Mouse (Mus musculus): ENCODE results near the gene Mrpl24. TPM values are rescaled to one million over a fixed set of nuclear protein-coding genes. Genes with fewer than 3 reads are reported as not detected.

Gene Mrpl24
- polyA plus RNA-seq, 1 experiment from 2014 or later: 79.3 TPM

DNA sequence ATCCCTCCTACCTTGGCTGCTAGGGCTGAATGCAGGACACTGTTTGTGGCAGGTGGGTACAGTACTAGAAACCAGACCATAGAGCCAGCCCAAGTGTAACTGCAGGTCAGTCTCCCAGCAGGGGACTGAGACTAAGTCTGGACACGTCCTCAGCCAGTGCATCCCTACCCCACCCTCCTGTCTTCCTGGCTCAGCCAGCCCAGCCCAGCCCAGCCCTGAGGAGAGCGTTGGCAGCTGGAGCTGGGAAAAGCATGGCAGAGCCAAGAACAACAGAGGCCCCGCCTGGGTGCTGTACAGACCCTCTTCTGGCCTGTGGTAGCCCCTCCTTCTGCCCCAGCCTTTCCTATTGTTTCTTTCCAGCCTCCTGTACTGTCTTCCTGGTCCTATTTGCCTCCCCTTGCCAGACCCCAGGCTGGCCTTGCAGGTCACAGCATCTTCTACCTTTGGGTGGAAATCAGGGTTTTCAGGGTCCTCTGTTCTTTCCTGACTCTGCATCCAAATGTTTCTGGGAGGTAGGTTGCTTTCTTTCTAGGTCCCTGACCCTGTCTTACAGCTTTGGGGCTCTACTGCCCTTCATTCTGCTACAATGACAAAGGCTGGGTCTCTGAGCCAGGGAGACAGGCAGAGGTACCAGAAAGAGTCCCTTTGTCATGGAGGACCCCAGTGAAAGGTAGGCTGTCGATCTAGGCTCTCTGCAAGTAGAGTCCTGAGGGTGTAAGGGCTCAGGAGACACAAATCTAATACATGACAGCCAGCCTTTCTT, 25.7 kb downstream of the Mrpl24 start:
- Histone ChIP-seq H3K27me3 (ENCODE audit: control insufficient read depth, insufficient read depth, low read length) (no peaks in the 10 kb centered on the region), H3K27ac (replicated peaks; ENCODE audit: low read depth, low read length) (peak overlapping the region; percentile 96), H3K9me3 (replicated peaks; ENCODE audit: control insufficient read depth, low read length) (no peaks in the 10 kb centered on the region), H3K36me3 (replicated peaks; ENCODE audit: control insufficient read depth, insufficient read depth, low read depth, low read length) (peaks cover 3% of the 10 kb centered on the region; the same call in 1 of the 2 replicates), H3K4me3 (ENCODE audit: low read depth, low read length) (no peak overlapping the region), H3K4me2 (ENCODE audit: low read depth, low read length) (no peak overlapping the region), H3K9ac (replicated peaks; ENCODE audit: low read length) (peak overlapping the region; percentile 30), H3K4me1 (ENCODE audit: control insufficient read depth, insufficient read depth, low read length) (peaks cover 32% of the 10 kb centered on the region)
- DNase-seq (ENCODE audit: low spot score) (no peak), ATAC-seq (replicated peaks; ENCODE audit: insufficient number of reproducible peaks, low FRiP score, low TSS enrichment, low read depth) (0 out of 2 replicates have a peak, but pooled peaks have one; percentile 3)
- 23% methylated on average over 4 of the region's 4 CpGs for WGBS

DNA sequence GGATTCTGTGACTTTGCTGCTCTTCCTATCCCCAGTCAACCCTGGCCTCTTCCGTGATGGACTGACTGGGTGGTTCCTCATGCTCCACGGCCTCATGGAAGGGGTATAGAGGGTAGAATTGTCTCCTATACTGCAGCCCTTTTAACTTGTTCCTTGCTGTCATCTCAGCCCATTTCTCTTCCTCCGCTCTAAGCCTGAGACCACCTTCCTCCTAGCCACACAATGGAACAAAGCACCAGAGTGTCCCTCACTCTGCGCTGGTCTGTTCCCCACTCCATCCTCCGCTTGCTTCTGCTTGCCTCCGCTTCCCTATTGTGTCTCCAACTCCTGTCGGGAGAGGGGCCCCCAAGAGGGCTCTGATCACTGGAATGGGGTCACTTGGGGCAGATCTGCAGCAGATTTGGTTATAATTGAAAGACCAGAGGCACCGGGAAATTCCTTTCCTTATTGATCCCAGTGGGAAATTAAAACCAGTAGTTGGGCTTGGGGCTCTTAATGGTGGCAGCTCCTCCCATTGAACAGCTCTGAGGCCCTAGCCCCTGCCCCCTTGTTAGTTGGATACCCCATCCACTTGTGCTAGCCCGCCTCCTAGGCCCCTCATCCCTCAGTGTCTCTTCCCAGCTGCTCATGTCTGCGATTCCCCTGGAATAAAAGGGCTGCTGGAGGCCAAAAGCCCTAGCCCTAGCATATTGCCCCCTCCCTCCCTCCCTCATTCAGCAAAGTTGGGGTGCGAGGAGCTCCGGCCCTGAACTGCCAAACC, 26.7 kb downstream of the Mrpl24 start:
- H3K27me3 ChIP-seq (ENCODE audit: control insufficient read depth, insufficient read depth, low read length): no peaks in the 10 kb centered on the region
- peak overlapping the region; percentile 26 for H3K9ac ChIP-seq (replicated peaks; ENCODE audit: low read length)
- H3K9me3 ChIP-seq (replicated peaks; ENCODE audit: control insufficient read depth, low read length): no peaks in the 10 kb centered on the region
- WGBS: 7% methylated on average over 12 of the region's 12 CpGs
- peak; percentile 24; the same call in 1 of the 2 replicates for ATAC-seq (replicated peaks; ENCODE audit: insufficient number of reproducible peaks, low FRiP score, low TSS enrichment, low read depth)
- DNase-seq (ENCODE audit: low spot score): peak; percentile 76
- H3K4me3 ChIP-seq (ENCODE audit: low read depth, low read length): no peak overlapping the region
- peaks cover 3% of the 10 kb centered on the region; the same call in 1 of the 2 replicates for H3K36me3 ChIP-seq (replicated peaks; ENCODE audit: control insufficient read depth, insufficient read depth, low read depth, low read length)
- peak overlapping the region; percentile 96 for H3K27ac ChIP-seq (replicated peaks; ENCODE audit: low read depth, low read length)
- H3K4me2 ChIP-seq (ENCODE audit: low read depth, low read length): no peak overlapping the region; the same call in 1 of the 2 replicates
- H3K4me1 ChIP-seq (ENCODE audit: control insufficient read depth, insufficient read depth, low read length): peaks cover 32% of the 10 kb centered on the region

DNA sequence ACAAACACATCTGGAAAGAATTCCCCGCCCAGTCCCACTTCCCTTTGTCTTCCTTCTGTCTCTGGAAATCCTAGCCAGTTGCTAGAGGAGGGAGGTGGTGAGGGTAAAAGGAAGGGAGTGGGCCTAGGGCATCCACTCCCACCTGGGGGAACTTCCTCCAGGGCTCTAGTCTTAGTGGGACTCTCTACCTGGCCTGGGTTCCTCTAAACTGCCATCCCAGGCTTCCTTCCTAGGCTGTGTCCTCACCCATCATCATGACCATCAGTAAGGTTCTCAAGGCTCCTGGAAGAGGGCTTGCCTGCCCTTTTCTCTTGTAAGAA, 27.2 kb downstream of the Mrpl24 start:
- H3K4me3 ChIP-seq (ENCODE audit: low read depth, low read length): no peak overlapping the region
- 0% methylated on average over 1 of the region's 1 CpGs for WGBS
- peak overlapping the region; percentile 48 for H3K9ac ChIP-seq (replicated peaks; ENCODE audit: low read length)
- H3K4me2 ChIP-seq (ENCODE audit: low read depth, low read length): peak overlapping the region; percentile 87
- ATAC-seq (replicated peaks; ENCODE audit: insufficient number of reproducible peaks, low FRiP score, low TSS enrichment, low read depth) (peak; percentile 10; the same call in 1 of the 2 replicates), DNase-seq (ENCODE audit: low spot score) (peak; percentile 82)
- no peaks in the 10 kb centered on the region for H3K9me3 ChIP-seq (replicated peaks; ENCODE audit: control insufficient read depth, low read length)
- H3K27ac ChIP-seq (replicated peaks; ENCODE audit: low read depth, low read length): peak overlapping the region; percentile 96
- H3K36me3 ChIP-seq (replicated peaks; ENCODE audit: control insufficient read depth, insufficient read depth, low read depth, low read length): peaks cover 3% of the 10 kb centered on the region; the same call in 1 of the 2 replicates
- H3K4me1 ChIP-seq (ENCODE audit: control insufficient read depth, insufficient read depth, low read length): peaks cover 36% of the 10 kb centered on the region
- no peaks in the 10 kb centered on the region for H3K27me3 ChIP-seq (ENCODE audit: control insufficient read depth, insufficient read depth, low read length)

DNA sequence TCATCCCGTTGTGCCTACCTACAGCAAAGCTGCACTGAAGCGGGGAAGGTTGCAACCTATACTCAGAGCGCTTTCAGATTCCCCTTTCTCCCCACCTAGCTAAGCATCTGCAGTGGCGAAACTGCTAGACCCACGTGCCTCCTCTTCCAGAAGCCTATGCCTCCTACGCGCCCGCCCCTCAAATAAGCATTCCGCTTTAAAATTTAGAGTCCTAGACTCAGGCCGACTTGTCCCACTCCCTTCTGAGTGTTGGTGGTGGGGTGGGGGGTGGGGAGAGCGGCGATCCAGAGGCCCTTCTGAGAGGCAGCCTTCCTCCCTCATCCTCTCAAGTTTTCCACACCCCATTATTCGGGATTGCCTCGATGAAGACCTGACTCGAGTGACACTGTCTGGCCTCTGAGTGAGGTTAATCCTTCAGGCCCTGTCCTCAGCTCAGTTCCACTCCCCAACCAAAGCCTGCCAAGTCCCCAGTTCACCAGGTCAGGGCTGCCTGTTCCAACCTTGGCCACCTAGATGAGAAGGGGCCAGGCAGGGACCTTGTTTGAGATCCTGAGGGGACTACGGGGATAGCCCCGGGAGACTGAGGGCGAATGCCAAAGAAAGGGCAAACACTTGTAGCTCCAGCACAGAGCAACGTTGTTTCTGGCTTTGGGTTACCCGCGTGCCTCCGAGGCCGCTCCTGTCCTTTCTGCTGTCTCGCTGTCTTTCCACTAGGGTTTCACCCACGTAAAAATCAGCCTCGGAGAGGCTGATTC, 27.9 kb downstream of the Mrpl24 start:
- ATAC-seq (replicated peaks; ENCODE audit: insufficient number of reproducible peaks, low FRiP score, low TSS enrichment, low read depth) (0 out of 2 replicates have a peak, but pooled peaks have one; percentile 2), DNase-seq (ENCODE audit: low spot score) (peak; percentile 53)
- 1% methylated on average over 26 of the region's 26 CpGs for WGBS
- Histone ChIP-seq H3K4me2 (ENCODE audit: low read depth, low read length) (peak overlapping the region; percentile 87), H3K36me3 (replicated peaks; ENCODE audit: control insufficient read depth, insufficient read depth, low read depth, low read length) (no peaks in the 10 kb centered on the region), H3K27ac (replicated peaks; ENCODE audit: low read depth, low read length) (peak overlapping the region; percentile 96), H3K4me1 (ENCODE audit: control insufficient read depth, insufficient read depth, low read length) (peaks cover 42% of the 10 kb centered on the region), H3K4me3 (ENCODE audit: low read depth, low read length) (peak overlapping the region; percentile 67), H3K9me3 (replicated peaks; ENCODE audit: control insufficient read depth, low read length) (no peaks in the 10 kb centered on the region), H3K27me3 (ENCODE audit: control insufficient read depth, insufficient read depth, low read length) (no peaks in the 10 kb centered on the region), H3K9ac (replicated peaks; ENCODE audit: low read length) (peak overlapping the region; percentile 72)

DNA sequence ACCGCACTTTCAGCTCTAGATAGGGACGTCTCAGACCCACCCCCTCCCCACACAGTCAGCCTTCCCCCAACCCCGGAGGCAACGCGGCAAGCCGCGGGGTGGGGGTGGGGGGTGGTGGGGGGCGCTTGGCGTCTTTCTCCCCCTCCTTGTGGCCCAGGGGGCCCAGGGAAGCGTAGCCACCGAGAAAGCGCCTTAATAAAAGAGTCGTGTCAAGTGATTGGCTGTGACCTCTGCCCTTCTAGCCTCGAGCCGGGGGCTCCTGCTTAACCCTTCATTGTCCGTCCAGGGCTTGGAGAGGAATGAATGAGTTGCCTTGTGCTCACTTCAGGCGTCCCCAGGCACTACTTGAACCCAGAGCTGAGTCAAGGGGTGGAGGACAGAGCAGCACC, 28.5 kb downstream of the Mrpl24 start:
- 0 out of 2 replicates have a peak, but pooled peaks have one; percentile 4 for ATAC-seq (replicated peaks; ENCODE audit: insufficient number of reproducible peaks, low FRiP score, low TSS enrichment, low read depth)
- peak overlapping the region; percentile 96 for H3K27ac ChIP-seq (replicated peaks; ENCODE audit: low read depth, low read length)
- WGBS: under 1% methylated on average over 16 of the region's 17 CpGs
- peak overlapping the region; percentile 87 for H3K4me2 ChIP-seq (ENCODE audit: low read depth, low read length)
- peaks cover 45% of the 10 kb centered on the region for H3K4me1 ChIP-seq (ENCODE audit: control insufficient read depth, insufficient read depth, low read length)
- no peaks in the 10 kb centered on the region for H3K36me3 ChIP-seq (replicated peaks; ENCODE audit: control insufficient read depth, insufficient read depth, low read depth, low read length)
- peak overlapping the region; percentile 72 for H3K9ac ChIP-seq (replicated peaks; ENCODE audit: low read length)
- no peaks in the 10 kb centered on the region for H3K27me3 ChIP-seq (ENCODE audit: control insufficient read depth, insufficient read depth, low read length)
- peak; percentile 88 for DNase-seq (ENCODE audit: low spot score)
- H3K9me3 ChIP-seq (replicated peaks; ENCODE audit: control insufficient read depth, low read length): no peaks in the 10 kb centered on the region
- H3K4me3 ChIP-seq (ENCODE audit: low read depth, low read length): peak overlapping the region; percentile 67

DNA sequence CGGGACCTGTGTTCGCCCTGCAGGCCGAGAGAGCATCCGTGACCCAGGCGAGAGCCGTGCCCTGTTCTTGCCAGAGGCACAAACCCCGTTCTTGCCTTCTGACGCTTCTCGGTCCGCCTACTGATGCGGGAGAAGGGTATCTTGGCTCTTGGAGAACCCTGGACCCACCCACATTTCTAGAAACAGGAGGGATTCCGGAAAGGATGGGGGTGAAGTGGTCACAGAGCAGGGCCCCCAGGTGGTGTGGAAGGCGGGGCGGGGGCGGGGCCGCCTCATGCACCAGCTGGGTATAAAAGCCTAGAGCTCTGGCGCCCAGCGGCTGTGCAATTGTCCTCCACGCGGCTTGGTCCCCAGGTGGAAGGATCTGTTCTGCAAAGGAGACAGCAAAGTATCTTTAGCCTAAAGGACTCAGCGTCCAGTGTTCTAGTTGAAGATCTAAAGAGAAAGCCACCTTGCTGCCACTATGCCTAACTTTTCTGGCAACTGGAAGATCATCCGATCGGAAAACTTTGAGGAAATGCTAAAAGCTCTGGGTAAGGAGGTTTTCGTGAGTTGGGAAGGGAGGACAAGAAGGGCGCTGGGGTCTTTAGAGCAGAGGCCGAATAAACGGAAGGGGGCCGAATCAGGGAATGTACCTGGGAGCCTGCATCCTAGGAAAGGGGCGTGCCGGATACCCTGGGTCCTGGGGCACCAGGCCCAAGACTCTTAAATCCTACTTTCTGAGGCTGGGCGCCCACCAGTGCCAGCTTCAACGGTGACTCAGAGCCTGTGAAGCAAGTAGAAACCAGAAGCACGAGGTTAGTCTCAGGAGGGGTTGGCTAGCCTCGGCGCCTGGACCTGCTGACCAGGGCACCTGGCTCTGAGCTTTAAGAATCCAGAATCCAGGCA, 29.3 kb downstream of the Mrpl24 start, which contains the start of gene Crabp2:
TSS of gene Crabp2 (plus strand) at position 289 of the 888 bp plus-strand sequence.
- peak within 1 kb of the TSS; percentile 67 for H3K4me3 ChIP-seq (ENCODE audit: low read depth, low read length)
- H3K9ac ChIP-seq (replicated peaks; ENCODE audit: low read length): peak within 1 kb of the TSS; percentile 73
- no peaks in the 10 kb centered on the region for H3K9me3 ChIP-seq (replicated peaks; ENCODE audit: control insufficient read depth, low read length)
- peak; percentile 84 for DNase-seq (ENCODE audit: low spot score)
- peak within 1 kb of the TSS; percentile 96 for H3K27ac ChIP-seq (replicated peaks; ENCODE audit: low read depth, low read length)
- H3K4me1 ChIP-seq (ENCODE audit: control insufficient read depth, insufficient read depth, low read length): peaks cover 45% of the 10 kb centered on the region
- no peak; the same call in 1 of the 2 replicates for ATAC-seq (replicated peaks; ENCODE audit: insufficient number of reproducible peaks, low FRiP score, low TSS enrichment, low read depth)
- peak within 1 kb of the TSS; percentile 87 for H3K4me2 ChIP-seq (ENCODE audit: low read depth, low read length)
- H3K27me3 ChIP-seq (ENCODE audit: control insufficient read depth, insufficient read depth, low read length): no peaks in the 10 kb centered on the region
- H3K36me3 ChIP-seq (replicated peaks; ENCODE audit: control insufficient read depth, insufficient read depth, low read depth, low read length): no peaks in the 10 kb centered on the region
- WGBS: under 1% methylated on average over 35 of the region's 35 CpGs

Measured in embryonic facial prominence, embryonic 11.5 days (tissue).